Mouse (Mus musculus) liver, embryonic 12.5 days (tissue): Measurements from ENCODE around the gene Cyp2s1. TPM values are rescaled to one million over a fixed set of nuclear protein-coding genes. Genes with fewer than 3 reads are reported as not detected.
"Not testable (repeated sequence)": the region's sequence is repeated elsewhere in the genome, so short reads cannot be mapped to it uniquely, and the experiment has no call there.

Experiments
- ATAC-seq: fragments of 200-750 bp; cut with Nextera tagmentation; 2 replicates; pipeline ENCODE4 v1.8.0; 2017; ENCODE audit warnings: moderate number of reproducible peaks, mild to moderate bottlenecking, moderate library complexity
- H3K27ac ChIP-seq: fragments of 300-500 bp; sonication (generic); 2 replicates; pipeline ENCODE4 v1.5.1; 2016; ENCODE audit warnings: mild to moderate bottlenecking
- H3K27me3 ChIP-seq: fragments of 300-500 bp; sonication (generic); replicated peaks from 2 replicates; pipeline ENCODE4 v1.6.1; 2016; ENCODE audit warnings: mild to moderate bottlenecking, moderate library complexity
- H3K36me3 ChIP-seq: fragments of 300-500 bp; sonication (generic); 2 replicates; pipeline ENCODE4 v1.6.1; 2016; ENCODE audit warnings: mild to moderate bottlenecking, moderate library complexity
- H3K4me1 ChIP-seq: fragments of 300-500 bp; sonication (generic); 2 replicates; pipeline ENCODE4 v1.6.1; 2016
- H3K4me2 ChIP-seq: fragments of 300-500 bp; sonication (generic); 2 replicates; pipeline ENCODE4 v1.6.1; 2016; ENCODE audit warnings: mild to moderate bottlenecking, moderate library complexity
- H3K4me3 ChIP-seq: fragments of 300-500 bp; sonication (generic); 2 replicates; pipeline ENCODE4 v1.5.1; 2016; ENCODE audit warnings: mild to moderate bottlenecking, moderate library complexity
- H3K9ac ChIP-seq: fragments of 300-500 bp; sonication (generic); 2 replicates; pipeline ENCODE4 v1.6.1; 2016; ENCODE audit warnings: mild to moderate bottlenecking, moderate library complexity
- H3K9me3 ChIP-seq: fragments of 300-500 bp; sonication (generic); replicated peaks from 2 replicates; pipeline ENCODE4 v1.6.1; 2016; ENCODE audit warnings: mild to moderate bottlenecking, moderate library complexity
- WGBS: fragments of 180-500 bp; shearing (Covaris S2); methylation state at CpG from one replicate; pipeline ENCODE4 v1.1.7; 2016; ENCODE audit not compliant: insufficient replicate concordance; 5-methylcytosine and 5-hydroxymethylcytosine counted together
- polyA plus RNA-seq: library from polyadenylated mRNA; unstranded; fragments of >200 nt; fragmentation: Nextera tagmentation; extraction: Ambion mirVana; gene quantifications from 2 replicates; pipeline ENCODE4 v1.2.1, GENCODE M21; 2016

The Cyp2s1 gene
- polyA plus RNA-seq, 1 experiment from 2014 or later = 0.81 TPM

GRCm38 (mm10) chr7:25805631-25806343 lies 10.9 kb downstream of the Cyp2s1 start:
- H3K4me1 ChIP-seq = peaks cover 12% of the 10 kb centered on the region
- H3K4me2 ChIP-seq = no peak overlapping the region
- H3K27ac ChIP-seq = no peak overlapping the region
- WGBS = 31% methylated on average over 21 of the region's 21 CpGs
- H3K9me3 ChIP-seq = no peaks in the 10 kb centered on the region
- H3K4me3 ChIP-seq = no peak overlapping the region
- H3K36me3 ChIP-seq = no peaks in the 10 kb centered on the region
- H3K9ac ChIP-seq = no peak overlapping the region
- peak; percentile 29; the same call in 1 of the 2 replicates for ATAC-seq
- H3K27me3 ChIP-seq = no peaks in the 10 kb centered on the region

- WGBS = 52% methylated on average over 4 of the region's 4 CpGs
- Histone ChIP-seq H3K27me3 (no peaks in the 10 kb centered on the region), H3K4me3 (no peak overlapping the region), H3K4me2 (no peak overlapping the region), H3K36me3 (no peaks in the 10 kb centered on the region), H3K4me1 (peaks cover 12% of the 10 kb centered on the region), H3K9me3 (no peaks in the 10 kb centered on the region), H3K9ac (no peak overlapping the region), H3K27ac (no peak overlapping the region)
- no peak for ATAC-seq
Measured at GRCm38 (mm10) chr7:25804792-25805191, 11.9 kb downstream of the Cyp2s1 start.

- ATAC-seq = no peak
- H3K27ac ChIP-seq = no peak overlapping the region
- 48% methylated on average over 13 of the region's 13 CpGs for WGBS
Measured at GRCm38 (mm10) chr7:25803460-25803859, 13.3 kb downstream of the Cyp2s1 start.

GRCm38 (mm10) chr7:25802241-25803125 lies 14.2 kb downstream of the Cyp2s1 start:
- Histone ChIP-seq H3K4me3 (peak overlapping the region; percentile 14; the same call in 1 of the 2 replicates), H3K27me3 (no peaks in the 10 kb centered on the region), H3K36me3 (no peaks in the 10 kb centered on the region), H3K4me1 (peaks cover 12% of the 10 kb centered on the region), H3K9me3 (peaks cover 5% of the 10 kb centered on the region), H3K4me2 (peak overlapping the region; percentile 48), H3K9ac (no peak overlapping the region), H3K27ac (no peak overlapping the region)
- peak; percentile 64 for ATAC-seq
- 23% methylated on average over 24 of the region's 24 CpGs for WGBS

More at GRCm38 (mm10) chr7:25803460-25803859, 13.3 kb downstream of the Cyp2s1 start:
- Histone ChIP-seq H3K4me2 (no peak overlapping the region), H3K27me3 (no peaks in the 10 kb centered on the region), H3K4me3 (no peak overlapping the region), H3K4me1 (peaks cover 12% of the 10 kb centered on the region), H3K9me3 (peaks cover 2% of the 10 kb centered on the region), H3K9ac (no peak overlapping the region), H3K36me3 (no peaks in the 10 kb centered on the region)

- no peak overlapping the region for H3K4me3 ChIP-seq
- 73% methylated on average over 6 of the region's 6 CpGs for WGBS
- ATAC-seq = no peak
- no peaks in the 10 kb centered on the region for H3K27me3 ChIP-seq
- no peak overlapping the region for H3K9ac ChIP-seq
- H3K36me3 ChIP-seq = no peaks in the 10 kb centered on the region
- no peak overlapping the region for H3K4me2 ChIP-seq
- H3K9me3 ChIP-seq = peaks cover 5% of the 10 kb centered on the region
- peaks cover 12% of the 10 kb centered on the region for H3K4me1 ChIP-seq
- H3K27ac ChIP-seq = no peak overlapping the region
Measured at GRCm38 (mm10) chr7:25801031-25801430, 15.7 kb downstream of the Cyp2s1 start.

GRCm38 (mm10) chr7:25799369-25799768 lies 17.3 kb downstream of the Cyp2s1 start:
- no peak for ATAC-seq
- no peak overlapping the region for H3K9ac ChIP-seq
- peaks cover 5% of the 10 kb centered on the region for H3K9me3 ChIP-seq
- no peak overlapping the region for H3K4me2 ChIP-seq
- no peaks in the 10 kb centered on the region for H3K36me3 ChIP-seq
- H3K4me1 ChIP-seq = peaks cover 7% of the 10 kb centered on the region
- no peak overlapping the region for H3K4me3 ChIP-seq
- WGBS = 55% methylated on average over 1 of the region's 1 CpGs
- H3K27me3 ChIP-seq = no peaks in the 10 kb centered on the region
- no peak overlapping the region for H3K27ac ChIP-seq

GRCm38 (mm10) chr7:25798540-25798939 lies 18.2 kb downstream of the Cyp2s1 start:
- H3K4me3 ChIP-seq = no peak overlapping the region
- H3K36me3 ChIP-seq = no peaks in the 10 kb centered on the region
- no peak for ATAC-seq
- no peak overlapping the region for H3K9ac ChIP-seq
- no peak overlapping the region for H3K4me2 ChIP-seq
- no peaks in the 10 kb centered on the region for H3K27me3 ChIP-seq
- peaks cover 5% of the 10 kb centered on the region for H3K9me3 ChIP-seq
- no peak overlapping the region for H3K27ac ChIP-seq
- WGBS = 67% methylated on average over 2 of the region's 2 CpGs
- H3K4me1 ChIP-seq = peaks cover 7% of the 10 kb centered on the region

GRCm38 (mm10) chr7:25794775-25795174 lies 21.9 kb downstream of the Cyp2s1 start:
- Histone ChIP-seq H3K9ac (no peak overlapping the region), H3K9me3 (peaks cover 5% of the 10 kb centered on the region), H3K27ac (no peak overlapping the region), H3K4me1 (peaks cover 5% of the 10 kb centered on the region), H3K27me3 (no peaks in the 10 kb centered on the region; the same call in 1 of the 2 replicates), H3K4me2 (no peak overlapping the region), H3K36me3 (no peaks in the 10 kb centered on the region), H3K4me3 (no peak overlapping the region)
- 60% methylated on average over 8 of the region's 8 CpGs for WGBS
- no peak for ATAC-seq

GRCm38 (mm10) chr7:25793679-25794078 lies 23.0 kb downstream of the Cyp2s1 start:
- H3K4me3 ChIP-seq = no peak overlapping the region
- ATAC-seq = no peak
- 39% methylated on average over 3 of the region's 3 CpGs for WGBS
- H3K27ac ChIP-seq = no peak overlapping the region
- H3K9ac ChIP-seq = no peak overlapping the region
- H3K36me3 ChIP-seq = no peaks in the 10 kb centered on the region
- H3K27me3 ChIP-seq = peaks cover 7% of the 10 kb centered on the region; the same call in 1 of the 2 replicates
- H3K9me3 ChIP-seq = peaks cover 5% of the 10 kb centered on the region
- H3K4me1 ChIP-seq = peaks cover 7% of the 10 kb centered on the region
- H3K4me2 ChIP-seq = no peak overlapping the region

- not testable (repeated sequence) for ATAC-seq
- 69% methylated on average over 9 of the region's 9 CpGs for WGBS
Measured at GRCm38 (mm10) chr7:25792966-25793365, 23.7 kb downstream of the Cyp2s1 start.

GRCm38 (mm10) chr7:25790615-25791014 lies 26.1 kb downstream of the Cyp2s1 start:
- H3K4me1 ChIP-seq = peaks cover 28% of the 10 kb centered on the region
- no peak overlapping the region for H3K4me2 ChIP-seq
- 38% methylated on average over 8 of the region's 8 CpGs for WGBS
- peaks cover 37% of the 10 kb centered on the region for H3K27me3 ChIP-seq
- H3K36me3 ChIP-seq = no peaks in the 10 kb centered on the region
- H3K27ac ChIP-seq = no peak overlapping the region
- no peak for ATAC-seq
- no peaks in the 10 kb centered on the region for H3K9me3 ChIP-seq
- H3K4me3 ChIP-seq = no peak overlapping the region
- no peak overlapping the region for H3K9ac ChIP-seq

More at GRCm38 (mm10) chr7:25792966-25793365, 23.7 kb downstream of the Cyp2s1 start:
- not testable (repeated sequence) for H3K27ac ChIP-seq, H3K4me2 ChIP-seq, H3K36me3 ChIP-seq, H3K9ac ChIP-seq, H3K4me3 ChIP-seq, H3K9me3 ChIP-seq
- Histone ChIP-seq H3K27me3 (peaks cover 14% of the 10 kb centered on the region), H3K4me1 (peaks cover 13% of the 10 kb centered on the region)

GRCm38 (mm10) chr7:25789129-25789440 lies 27.6 kb downstream of the Cyp2s1 start:
- H3K27ac ChIP-seq = no peak overlapping the region
- no peak overlapping the region for H3K4me3 ChIP-seq
- ATAC-seq = no peak
- no peak overlapping the region for H3K9ac ChIP-seq
- H3K4me2 ChIP-seq = peak overlapping the region; percentile 58
- peaks cover 39% of the 10 kb centered on the region for H3K27me3 ChIP-seq
- 57% methylated on average over 3 of the region's 3 CpGs for WGBS
- H3K36me3 ChIP-seq = no peaks in the 10 kb centered on the region
- H3K9me3 ChIP-seq = no peaks in the 10 kb centered on the region
- H3K4me1 ChIP-seq = peaks cover 31% of the 10 kb centered on the region
